Mouse (Mus musculus) forelimb bud, embryonic 11.5 days (tissue): Measurements from ENCODE around the gene Plekhs1.
"Not testable (repeated sequence)": the region's sequence is repeated elsewhere in the genome, so short reads cannot be mapped to it uniquely, and the experiment has no call there.

Experiments used
- DNase-seq: peaks from one replicate; pipeline ENCODE4 v3.0.0-alpha.2; 2012; ENCODE audit warnings: low read depth, low spot score

Plekhs1 gene

GRCm38 (mm10) chr19:56457569-56457968 is 3.9 kb upstream of the Plekhs1 start:
- DNase-seq, result no peak

GRCm38 (mm10) chr19:56459154-56460050 is 2.0 kb upstream of the Plekhs1 start:
- no peak for DNase-seq

- DNase-seq, result no peak
Observed at GRCm38 (mm10) chr19:56460241-56460640, 1.2 kb upstream of the Plekhs1 start.

GRCm38 (mm10) chr19:56462786-56463185 is 1.3 kb downstream of the Plekhs1 start:
- no peak for DNase-seq

- DNase-seq, result no peak
Observed at GRCm38 (mm10) chr19:56466486-56466885, 5.0 kb downstream of the Plekhs1 start.

- DNase-seq, result no peak
Observed at GRCm38 (mm10) chr19:56470286-56471020, 9.0 kb downstream of the Plekhs1 start.

GRCm38 (mm10) chr19:56471934-56472333 is 10.5 kb downstream of the Plekhs1 start:
- no peak for DNase-seq

- no peak for DNase-seq
Observed at GRCm38 (mm10) chr19:56474869-56475550, 13.6 kb downstream of the Plekhs1 start.

- DNase-seq, result no peak
Observed at GRCm38 (mm10) chr19:56476546-56476945, 15.1 kb downstream of the Plekhs1 start.

- no peak for DNase-seq
Observed at GRCm38 (mm10) chr19:56477253-56477652, 15.8 kb downstream of the Plekhs1 start.

GRCm38 (mm10) chr19:56477832-56478231 is 16.4 kb downstream of the Plekhs1 start:
- DNase-seq, result no peak

GRCm38 (mm10) chr19:56484630-56485375 is 23.4 kb downstream of the Plekhs1 start:
- DNase-seq, result no peak

GRCm38 (mm10) chr19:56485376-56486271 is 24.2 kb downstream of the Plekhs1 start:
- no peak for DNase-seq

- no peak for DNase-seq
Observed at GRCm38 (mm10) chr19:56486926-56487325, 25.5 kb downstream of the Plekhs1 start.

- DNase-seq, result no peak
Observed at GRCm38 (mm10) chr19:56487339-56487738, 25.9 kb downstream of the Plekhs1 start.

- no peak for DNase-seq
Observed at GRCm38 (mm10) chr19:56489601-56490000, 28.2 kb downstream of the Plekhs1 start.

- not testable (repeated sequence) for DNase-seq
Observed at GRCm38 (mm10) chr19:56494157-56494556, 32.7 kb downstream of the Plekhs1 start.

GRCm38 (mm10) chr19:56503069-56503468 is 41.6 kb downstream of the Plekhs1 start:
- DNase-seq, result not testable (repeated sequence)

GRCm38 (mm10) chr19:56503525-56503924 is 42.1 kb downstream of the Plekhs1 start:
- not testable (repeated sequence) for DNase-seq

- not testable (repeated sequence) for DNase-seq
Observed at GRCm38 (mm10) chr19:56511207-56511606, 49.8 kb downstream of the Plekhs1 start.
